Mouse (Mus musculus): ENCODE measurements around the gene Spn.

DNA sequence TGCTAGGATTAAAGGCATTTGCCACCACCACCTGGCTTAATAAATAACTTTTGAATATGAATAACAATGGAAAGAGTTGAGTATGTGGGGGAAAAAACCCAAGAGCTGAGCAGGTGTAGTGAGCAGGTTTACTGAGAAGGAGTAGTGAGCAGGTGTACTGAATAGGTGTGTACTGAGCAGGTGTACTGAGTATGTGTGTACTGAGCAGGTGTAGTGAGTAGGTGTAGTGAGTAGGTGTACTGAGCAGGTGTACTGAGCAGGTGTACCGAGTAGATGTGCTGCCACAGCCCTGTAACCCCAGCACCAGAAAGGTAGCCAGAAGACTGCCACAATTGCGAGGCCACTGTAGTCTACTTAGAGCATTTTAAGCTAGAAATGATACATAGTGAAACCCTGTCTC, 52.8 kb downstream of the Spn start:
- TF ChIP-seq CTCF (IDR thresholded peaks at IDR 0.05; ENCODE audit: low read depth, low read length) (no peak), POLR2A (IDR thresholded peaks at IDR 0.05; ENCODE audit: insufficient read depth, low read length) (no peak), EP300 (IDR thresholded peaks at IDR 0.05; ENCODE audit: insufficient read depth, low read depth, low read length) (no peak)
